Mouse (Mus musculus) cerebellum, adult (tissue): ENCODE data around the gene Rps3.
"Not testable (repeated sequence)": the region's sequence is repeated elsewhere in the genome, so short reads cannot be mapped to it uniquely, and the experiment has no call there.

Source experiments
- ATAC-seq: cut with Nextera tagmentation; 2 replicates; pipeline ENCODE4 v1.9.2; 2017; ENCODE audit warnings: mild to moderate bottlenecking, moderate library complexity, mixed read lengths; ENCODE audit not compliant: insufficient number of reproducible peaks, low FRiP score, low TSS enrichment

Rps3 gene

DNA sequence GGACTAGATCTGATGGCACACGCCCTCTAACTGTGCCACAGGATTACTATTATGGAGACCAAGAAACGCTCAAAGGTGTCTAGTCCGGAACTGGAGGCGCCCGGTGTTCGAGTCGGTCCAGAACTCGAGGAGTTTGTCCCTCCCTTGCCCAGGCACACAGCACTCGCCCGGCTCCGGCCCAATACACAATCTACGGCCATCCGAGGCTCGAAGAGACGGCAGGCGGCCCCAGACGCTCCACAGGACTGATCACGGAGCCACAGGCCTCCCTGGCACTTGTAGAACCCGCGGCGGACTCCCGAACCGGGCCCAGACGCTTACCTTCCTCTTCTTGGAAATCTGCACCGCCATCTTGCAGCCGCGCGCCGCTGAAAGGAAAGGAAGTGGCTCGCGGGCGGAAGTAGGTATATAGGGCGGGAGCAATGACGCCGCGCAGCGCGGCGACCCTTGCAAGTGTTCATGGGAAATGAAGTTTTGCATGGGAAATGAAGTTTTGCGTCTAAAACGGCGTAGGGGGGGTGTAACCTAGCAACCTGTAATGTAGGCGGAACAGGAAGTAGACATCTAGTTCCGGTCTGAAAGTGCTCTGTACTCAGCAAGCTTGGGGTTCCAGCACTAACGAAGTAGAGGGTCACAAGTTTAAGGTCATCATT is at the start of gene Rps3:
Gene Rps3, minus strand, starts transcription at position 468 of the 653 bp plus-strand sequence.
- ATAC-seq, result peak; percentile 93

GRCm38 (mm10) chr7:99532526-99532925 is 49.0 kb upstream of the Rps3 start:
- ATAC-seq, result no peak

DNA sequence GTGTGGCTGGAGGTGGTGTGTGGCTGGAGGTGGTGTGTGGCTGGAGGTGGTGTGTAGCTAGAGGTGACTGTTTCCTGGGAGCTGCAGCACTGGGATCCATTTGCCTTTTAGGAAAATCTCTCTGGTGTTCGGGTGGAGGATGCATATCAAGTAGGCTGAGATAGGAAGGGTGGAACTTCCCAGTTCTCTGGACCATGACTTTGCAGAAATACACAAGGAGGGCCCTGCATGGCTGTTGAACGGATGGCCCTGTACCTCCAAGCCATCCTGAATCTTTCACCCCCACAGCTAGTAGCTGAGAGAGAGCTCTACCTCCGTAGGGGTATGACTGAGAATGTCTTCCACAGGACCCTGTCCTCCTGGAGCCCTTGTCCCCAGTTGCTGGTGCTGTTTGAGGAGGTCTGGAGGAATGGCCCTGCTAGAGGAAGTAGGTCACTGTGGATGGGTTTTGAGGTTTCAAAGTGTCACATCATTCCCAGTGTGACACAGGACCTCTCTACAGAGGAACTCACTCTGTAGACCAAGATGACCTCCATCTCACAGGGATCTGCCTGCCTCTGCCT is 48.0 kb upstream of the Rps3 start:
- no peak for ATAC-seq

DNA sequence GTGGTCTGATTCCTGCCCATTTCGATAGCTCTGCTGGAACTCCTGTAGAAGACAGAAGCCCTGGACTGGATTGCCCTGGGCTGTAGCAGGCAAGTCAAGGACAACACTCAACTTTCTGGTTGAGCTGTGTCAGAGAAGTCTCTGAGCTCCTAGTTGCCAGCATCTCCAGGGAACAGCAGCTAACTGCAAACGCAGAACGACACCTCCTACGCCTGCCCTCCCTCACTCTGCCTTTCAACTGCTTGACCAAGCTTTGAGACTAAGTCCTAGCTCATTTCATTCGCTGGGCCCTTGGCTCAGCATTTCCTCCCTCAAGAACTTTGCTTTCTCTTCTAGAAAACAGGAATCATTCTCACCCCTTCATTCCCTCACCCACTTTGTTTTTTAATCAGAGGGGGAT is 45.9 kb upstream of the Rps3 start:
- no peak for ATAC-seq

GRCm38 (mm10) chr7:99528547-99528946 is 45.0 kb upstream of the Rps3 start:
- ATAC-seq, result no peak

DNA sequence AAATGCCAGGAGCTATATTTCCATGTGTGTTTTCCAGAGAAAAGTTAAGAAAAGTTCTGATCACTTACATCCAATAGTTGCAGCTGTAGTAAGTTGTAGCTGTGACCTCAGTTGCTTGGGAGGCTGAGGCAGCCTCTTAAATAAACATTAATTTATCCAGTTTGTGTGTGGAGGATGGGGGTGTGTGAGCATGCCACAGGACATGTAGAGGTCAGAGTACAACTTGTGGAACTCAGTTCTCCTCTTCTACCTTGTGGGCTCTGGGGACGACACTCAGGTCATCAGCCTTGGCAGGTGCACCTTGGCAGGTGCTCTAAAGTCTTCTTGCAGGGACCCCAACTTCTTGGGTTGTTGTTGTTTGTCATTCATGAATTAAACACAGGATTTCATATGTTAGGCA is 40.3 kb upstream of the Rps3 start:
- ATAC-seq, result no peak

DNA sequence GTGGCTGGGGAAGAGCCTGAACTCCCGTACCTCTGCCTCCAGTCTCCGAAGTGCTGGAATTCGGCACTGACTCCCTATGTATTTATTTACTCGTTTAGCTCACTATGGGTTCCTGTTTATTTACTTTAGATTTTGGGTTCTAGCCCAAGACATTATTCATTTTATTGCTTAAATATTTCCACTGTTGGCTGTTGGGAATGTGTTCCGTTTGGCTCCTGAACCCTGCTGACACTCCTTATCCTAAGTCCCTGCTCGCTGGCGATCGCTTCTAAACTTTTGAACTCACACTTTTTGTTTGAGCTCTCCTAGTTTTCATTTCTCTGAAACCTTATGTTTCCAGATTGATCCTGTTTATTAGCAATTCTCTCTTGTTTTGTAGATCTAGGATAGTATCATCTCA is 39.6 kb upstream of the Rps3 start:
- ATAC-seq, result no peak

GRCm38 (mm10) chr7:99518954-99519644 is 35.6 kb upstream of the Rps3 start:
- no peak for ATAC-seq

DNA sequence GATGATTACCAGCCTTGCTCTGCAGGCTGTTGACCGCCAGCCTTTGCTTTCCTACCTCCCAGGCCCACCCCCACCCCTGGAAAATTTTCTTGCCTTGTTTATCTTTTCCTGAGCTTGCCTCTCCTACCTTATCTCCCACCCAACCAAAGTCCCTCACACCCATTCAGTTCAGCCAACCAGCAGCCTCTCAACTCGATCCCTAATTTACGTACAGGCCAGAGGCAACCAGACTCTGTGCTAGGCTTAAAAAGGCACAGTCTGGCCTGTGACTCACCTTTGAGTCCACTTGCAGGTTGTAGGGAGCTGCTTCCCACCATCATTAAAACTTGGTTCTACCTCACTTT is 33.2 kb upstream of the Rps3 start:
- ATAC-seq, result no peak

GRCm38 (mm10) chr7:99516092-99516813 is 32.7 kb upstream of the Rps3 start:
- no peak for ATAC-seq

GRCm38 (mm10) chr7:99510087-99510501 is 26.6 kb upstream of the Rps3 start:
- ATAC-seq, result no peak

- not testable (repeated sequence) for ATAC-seq
Observed at GRCm38 (mm10) chr7:99508187-99508586, 24.6 kb upstream of the Rps3 start.

DNA sequence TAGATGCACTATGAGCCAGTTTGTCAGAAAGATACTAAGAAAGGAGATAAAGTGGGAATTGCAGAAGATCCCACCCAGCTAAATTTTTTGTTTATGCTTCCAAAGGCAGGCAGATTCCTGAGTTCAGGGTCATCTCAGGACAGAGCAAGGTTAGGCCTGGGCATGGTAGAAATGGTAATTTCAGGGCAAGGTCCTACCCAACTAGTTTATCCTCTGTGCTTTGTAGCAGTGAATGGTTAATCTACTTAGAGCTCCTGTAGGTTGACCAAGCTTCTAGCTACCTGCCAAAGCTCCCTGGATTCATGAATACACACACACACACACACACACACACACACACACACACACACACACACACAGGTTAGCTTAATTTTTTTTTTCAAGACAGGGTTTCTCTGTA is 21.0 kb upstream of the Rps3 start:
- ATAC-seq, result no peak

GRCm38 (mm10) chr7:99501148-99501547 is 17.6 kb upstream of the Rps3 start:
- no peak for ATAC-seq

GRCm38 (mm10) chr7:99500655-99501054 is 17.1 kb upstream of the Rps3 start:
- no peak for ATAC-seq

- peak; percentile 68; the same call in 1 of the 2 replicates for ATAC-seq
Observed at GRCm38 (mm10) chr7:99500201-99500600, 16.7 kb upstream of the Rps3 start.

- no peak for ATAC-seq
Observed at GRCm38 (mm10) chr7:99499128-99499527, 15.6 kb upstream of the Rps3 start.

DNA sequence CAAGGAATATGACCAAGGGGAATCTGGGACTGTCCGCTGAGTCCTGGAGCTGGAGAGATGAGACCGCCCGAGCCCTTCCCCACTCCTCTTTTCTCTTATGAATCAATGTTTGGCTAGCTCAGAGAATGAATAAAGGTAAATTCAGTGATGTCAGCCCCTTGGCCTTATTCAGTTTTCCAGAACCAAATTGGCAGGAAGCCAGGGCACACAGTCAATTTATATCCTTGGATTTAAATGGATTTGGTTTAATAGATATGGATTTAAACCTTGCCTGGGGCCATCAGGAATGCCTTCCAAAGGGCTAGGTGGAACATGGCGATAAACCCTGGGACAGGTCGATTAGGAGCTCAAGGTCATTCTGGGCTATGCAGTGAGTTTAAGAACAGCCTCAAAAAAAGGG is 6.2 kb upstream of the Rps3 start:
- no peak for ATAC-seq

DNA sequence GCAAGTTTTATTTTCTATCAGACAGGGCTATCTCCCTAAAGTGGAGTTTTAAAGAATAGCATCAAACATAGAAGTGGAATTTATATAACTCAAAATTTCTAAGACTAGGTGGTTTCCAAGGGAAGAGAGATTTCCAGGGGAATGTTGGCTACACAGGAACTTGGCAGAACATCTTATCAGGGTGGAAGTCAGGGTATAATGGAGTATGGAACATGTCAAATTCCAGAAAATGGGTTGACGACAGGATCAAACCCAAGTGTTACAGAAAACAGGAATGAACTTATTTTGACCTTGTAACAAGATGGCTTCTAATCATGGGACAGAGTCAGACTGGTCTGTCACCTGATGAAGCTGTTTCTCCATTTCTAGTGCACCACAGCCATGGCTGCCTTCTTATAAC is 1.1 kb upstream of the Rps3 start:
- no peak for ATAC-seq

DNA sequence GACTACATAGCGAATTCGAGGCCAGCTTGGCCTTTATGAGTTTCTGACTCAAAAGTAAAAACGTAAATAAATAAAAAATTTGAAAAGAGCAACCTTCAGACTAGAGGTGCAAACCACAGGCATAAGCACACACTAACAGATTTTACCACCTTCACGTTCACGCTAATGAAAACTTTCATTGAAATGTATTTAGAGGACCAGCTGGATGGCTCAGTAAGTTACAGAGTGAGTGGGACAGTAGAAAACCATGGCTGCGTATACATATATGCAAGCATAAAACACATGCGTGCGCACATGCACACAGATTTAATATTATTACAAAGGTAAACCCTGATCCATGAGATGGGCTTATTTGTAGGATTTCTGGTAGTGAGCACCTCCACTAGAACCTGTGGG is 384 bp upstream of the Rps3 start:
- ATAC-seq, result peak; percentile 7; the same call in 1 of the 2 replicates

- ATAC-seq, result no peak
Observed at GRCm38 (mm10) chr7:99482637-99483036, 901 bp downstream of the Rps3 start.
